Mouse (Mus musculus): ENCODE measurements around the gene Sapcd2. TPM values are rescaled to one million over a fixed set of nuclear protein-coding genes. Genes with fewer than 3 reads are reported as not detected.

The Sapcd2 gene
- polyA plus RNA-seq, 3 experiments from 2014 or later, result 0.44 to 10.5 (median 0.80) TPM

DNA sequence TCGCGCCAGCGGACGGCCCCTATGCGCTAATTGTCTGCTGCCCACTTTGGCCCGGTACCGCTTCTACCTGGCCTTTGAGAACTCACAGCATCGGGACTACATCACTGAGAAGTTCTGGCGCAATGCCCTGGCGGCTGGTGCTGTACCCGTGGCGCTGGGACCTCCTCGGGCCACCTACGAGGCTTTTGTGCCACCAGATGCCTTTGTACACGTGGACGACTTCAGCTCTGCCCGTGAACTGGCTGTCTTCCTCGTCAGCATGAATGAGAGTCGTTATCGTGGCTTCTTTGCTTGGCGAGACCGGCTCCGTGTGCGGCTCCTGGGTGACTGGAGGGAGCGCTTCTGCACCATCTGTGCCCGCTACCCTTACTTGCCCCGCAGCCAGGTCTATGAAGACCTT is 53.4 kb downstream of the Sapcd2 start:
- no peak for ATAC-seq

DNA sequence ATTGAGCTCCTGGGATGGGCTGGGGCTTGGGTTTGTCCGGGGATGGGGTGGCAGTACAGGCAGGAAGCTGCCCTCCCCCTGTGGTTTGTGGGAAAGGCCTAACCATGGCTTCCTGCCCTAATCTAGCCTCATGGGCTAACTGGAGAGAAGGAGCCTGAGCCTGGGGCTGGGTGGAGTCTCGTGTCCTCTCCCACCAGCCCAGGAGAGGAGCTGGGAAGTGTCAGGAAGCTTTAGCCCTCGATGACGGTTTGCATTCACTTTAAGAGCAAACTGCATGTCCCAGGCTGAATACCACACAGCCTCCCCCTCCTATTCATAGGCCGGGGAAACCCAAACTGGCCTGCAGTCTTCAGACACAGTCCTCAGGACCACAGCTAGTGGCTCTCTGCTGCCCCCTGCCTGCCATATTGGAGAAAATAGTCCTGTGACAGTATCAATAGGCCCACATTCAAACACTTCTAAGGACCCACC is 54.6 kb downstream of the Sapcd2 start:
- ATAC-seq, result peak; percentile 38

DNA sequence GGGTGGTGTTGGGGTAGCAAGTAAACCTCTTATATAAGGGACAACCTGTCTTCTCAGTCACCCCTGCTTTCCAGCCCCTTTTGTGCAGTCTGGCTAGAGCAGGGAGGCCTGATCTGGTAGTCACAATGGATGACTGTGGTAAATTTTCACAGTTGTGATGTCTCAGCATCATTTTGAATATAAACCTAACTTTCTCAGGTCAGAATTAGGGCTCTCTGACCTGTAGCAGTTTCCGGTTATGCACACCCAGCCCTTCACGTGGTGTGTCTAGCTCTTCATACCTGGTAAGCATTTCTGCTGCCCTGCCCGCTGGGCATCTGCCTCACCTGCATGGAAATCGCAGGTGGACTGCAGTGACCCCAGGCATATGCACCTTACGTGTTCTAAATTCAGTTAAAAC is 55.1 kb downstream of the Sapcd2 start:
- no peak for ATAC-seq

Other genes with a start within 250 kb of the Sapcd2 start
- gene Nrarp, start 191.6 kb upstream of the Sapcd2 start, polyA plus RNA-seq (2017; shearing (Covaris generic)), result 1 to 10 TPM in 1 of 3 experiments, under 1 TPM in 2; 0.54 to 1.2 (median 0.59) TPM
- gene Tor4a, start 175.4 kb upstream of the Sapcd2 start, polyA plus RNA-seq (2017; shearing (Covaris generic)), result 10 to 100 TPM; 55.3 to 73.9 (median 67.2) TPM
- gene Nelfb, start 160.8 kb upstream of the Sapcd2 start, polyA plus RNA-seq (2017; shearing (Covaris generic)), result 10 to 100 TPM; 46.6 to 50.3 (median 47.0) TPM
- not detected for gene Stpg3, start 157.7 kb upstream of the Sapcd2 start, polyA plus RNA-seq (2017; shearing (Covaris generic))
- not detected for gene Fam166a, start 153.6 kb upstream of the Sapcd2 start, polyA plus RNA-seq (2017; shearing (Covaris generic))
- gene Tubb4b, start 147.6 kb upstream of the Sapcd2 start, polyA plus RNA-seq (2017; shearing (Covaris generic)), result 100 to 1,000 TPM in 1 of 3 experiments, 10 to 100 TPM in 2; 90.3 to 208 (median 96.5) TPM
- not detected for gene Slc34a3, start 138.0 kb upstream of the Sapcd2 start, polyA plus RNA-seq (2017; shearing (Covaris generic))
- gene Rnf224, start 135.5 kb upstream of the Sapcd2 start, polyA plus RNA-seq (2017; shearing (Covaris generic)), result not detected
- 1 to 10 TPM in 1 of 3 experiments, under 1 TPM in 2; 0.53 to 1.6 (median 0.99) TPM for gene Rnf208, start 130.1 kb upstream of the Sapcd2 start, polyA plus RNA-seq (2017; shearing (Covaris generic))
- gene Cysrt1, start 129.9 kb upstream of the Sapcd2 start, polyA plus RNA-seq (2017; shearing (Covaris generic)), result not detected
- gene AL732309.1, start 125.5 kb upstream of the Sapcd2 start, polyA plus RNA-seq (2017; shearing (Covaris generic)), result 1 to 10 TPM; 2.3 to 9.2 (median 4.0) TPM
- gene Tmem203, start 116.9 kb upstream of the Sapcd2 start, polyA plus RNA-seq (2017; shearing (Covaris generic)), result 10 to 100 TPM in 1 of 3 experiments, 1 to 10 TPM in 2; 8.3 to 13.7 (median 8.7) TPM
- gene Tprn, start 109.7 kb upstream of the Sapcd2 start, polyA plus RNA-seq (2017; shearing (Covaris generic)), result 1 to 10 TPM; 3.4 to 4.7 (median 3.9) TPM
- gene Ssna1, start 99.9 kb upstream of the Sapcd2 start, polyA plus RNA-seq (2017; shearing (Covaris generic)), result 100 to 1,000 TPM; 111 to 156 (median 121) TPM
- 10 to 100 TPM; 29.3 to 44.6 (median 39.2) TPM for gene Anapc2, start 99.8 kb upstream of the Sapcd2 start, polyA plus RNA-seq (2017; shearing (Covaris generic))
- not detected for gene Tmem210, start 84.2 kb upstream of the Sapcd2 start, polyA plus RNA-seq (2017; shearing (Covaris generic))
- gene Lrrc26, start 82.4 kb upstream of the Sapcd2 start, polyA plus RNA-seq (2017; shearing (Covaris generic)), result not detected
- not detected for gene Grin1, start 53.1 kb upstream of the Sapcd2 start, polyA plus RNA-seq (2017; shearing (Covaris generic))
- gene Man1b1, start 40.0 kb upstream of the Sapcd2 start, polyA plus RNA-seq (2017; shearing (Covaris generic)), result 10 to 100 TPM; 21.2 to 24.3 (median 23.1) TPM
- 10 to 100 TPM; 10.2 to 24.6 (median 21.1) TPM for gene Dpp7, start 16.0 kb upstream of the Sapcd2 start, polyA plus RNA-seq (2017; shearing (Covaris generic))
- gene Uap1l1, start 6.6 kb upstream of the Sapcd2 start, polyA plus RNA-seq (2017; shearing (Covaris generic)), result 10 to 100 TPM; 12.2 to 20.6 (median 18.3) TPM
- gene Entpd2, start 23.6 kb downstream of the Sapcd2 start, polyA plus RNA-seq (2017; shearing (Covaris generic)), result 1 to 10 TPM in 1 of 3 experiments, under 1 TPM in 1, not detected in 1; 0.49 to 1.3 TPM
- 1 to 10 TPM; 2.8 to 6.1 (median 6.0) TPM for gene Npdc1, start 27.0 kb downstream of the Sapcd2 start, polyA plus RNA-seq (2017; shearing (Covaris generic))
- gene Fut7, start 50.9 kb downstream of the Sapcd2 start, polyA plus RNA-seq (2017; shearing (Covaris generic)), result 10 to 100 TPM in 1 of 3 experiments, 1 to 10 TPM in 2; 4.1 to 14.7 (median 7.2) TPM
- gene Abca2, start 56.4 kb downstream of the Sapcd2 start, polyA plus RNA-seq (2017; shearing (Covaris generic)), result 10 to 100 TPM; 31.4 to 59.3 (median 41.8) TPM
- 1 to 10 TPM; 1.2 to 1.9 (median 1.6) TPM for gene Clic3, start 84.5 kb downstream of the Sapcd2 start, polyA plus RNA-seq (2017; shearing (Covaris generic))
- 10 to 100 TPM; 70.4 to 92.1 (median 89.2) TPM for gene Paxx, start 88.8 kb downstream of the Sapcd2 start, polyA plus RNA-seq (2017; shearing (Covaris generic))
- not detected for gene Ptgds, start 97.7 kb downstream of the Sapcd2 start, polyA plus RNA-seq (2017; shearing (Covaris generic))
- not detected for gene Lcn12, start 121.6 kb downstream of the Sapcd2 start, polyA plus RNA-seq (2017; shearing (Covaris generic))
- 10 to 100 TPM; 49.1 to 88.0 (median 76.8) TPM for gene Fbxw5, start 128.4 kb downstream of the Sapcd2 start, polyA plus RNA-seq (2017; shearing (Covaris generic))
- 1 to 10 TPM; 2.1 to 5.1 (median 3.4) TPM for gene C8g, start 129.4 kb downstream of the Sapcd2 start, polyA plus RNA-seq (2017; shearing (Covaris generic))
- 10 to 100 TPM; 74.8 to 85.3 (median 76.1) TPM for gene Traf2, start 174.6 kb downstream of the Sapcd2 start, polyA plus RNA-seq (2017; shearing (Covaris generic))
- 100 to 1,000 TPM; 246 to 394 (median 269) TPM for gene Edf1, start 185.5 kb downstream of the Sapcd2 start, polyA plus RNA-seq (2017; shearing (Covaris generic))
- gene Mamdc4, start 202.5 kb downstream of the Sapcd2 start, polyA plus RNA-seq (2017; shearing (Covaris generic)), result 1 to 10 TPM in 2 of 3 experiments, under 1 TPM in 1; 0.85 to 2.2 (median 1.3) TPM
- 10 to 100 TPM; 37.0 to 64.3 (median 56.2) TPM for gene Phpt1, start 202.9 kb downstream of the Sapcd2 start, polyA plus RNA-seq (2017; shearing (Covaris generic))
- under 1 TPM in 1 of 3 experiments, not detected in 2; 0.07 TPM for gene Ajm1, start 209.4 kb downstream of the Sapcd2 start, polyA plus RNA-seq (2017; shearing (Covaris generic))
- 10 to 100 TPM; 14.0 to 28.3 (median 18.0) TPM for gene Rabl6, start 236.2 kb downstream of the Sapcd2 start, polyA plus RNA-seq (2017; shearing (Covaris generic))
- not detected for gene Ccdc183, start 245.4 kb downstream of the Sapcd2 start, polyA plus RNA-seq (2017; shearing (Covaris generic))
- gene Tmem141, start 249.7 kb downstream of the Sapcd2 start, polyA plus RNA-seq (2017; shearing (Covaris generic)), result 1 to 10 TPM in 2 of 3 experiments, under 1 TPM in 1; 0.80 to 2.2 (median 1.1) TPM

All from inflammation-experienced regulatory T-cells, adult 6 months (primary cell).